Mouse (Mus musculus) adrenal gland, postnatal 36 days (tissue): Measurements from ENCODE around the gene Pdilt. TPM values are rescaled to one million over a fixed set of nuclear protein-coding genes. Genes with fewer than 3 reads are reported as not detected.

Experiments used
- DNase-seq, 2 experiments: peaks; one replicate each; pipeline ENCODE4 v3.0.0; 2021; ENCODE audit warnings: mixed read lengths in 1 of 2
- total RNA-seq, 2 experiments: library from RNA; stranded (reverse); gene quantifications; 2 replicates each; pipeline ENCODE4 v1.2.3; 2021

Gene Pdilt
- total RNA-seq, 2 experiments from 2014 or later, result not detected

DNA sequence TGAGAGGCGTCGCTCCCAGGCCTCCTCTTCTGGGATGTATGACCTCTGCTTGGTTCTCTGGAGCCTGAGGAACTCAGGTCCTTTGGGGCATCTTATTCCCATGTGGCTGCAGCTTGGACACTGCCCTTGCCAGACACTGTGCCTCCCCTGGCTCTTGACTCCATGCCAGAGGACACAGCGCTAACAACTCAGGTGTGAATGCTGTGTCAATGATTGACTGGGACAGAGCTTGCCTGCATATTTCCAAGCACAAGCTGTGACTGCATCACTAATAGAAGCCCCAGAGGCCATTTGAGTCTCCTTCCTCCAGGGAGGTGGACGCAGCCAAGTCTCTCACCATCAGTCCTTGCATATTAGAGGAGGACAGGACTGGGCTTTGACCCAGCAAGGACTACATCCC, 12.1 kb downstream of the Pdilt start:
- DNase-seq, result no peak

DNA sequence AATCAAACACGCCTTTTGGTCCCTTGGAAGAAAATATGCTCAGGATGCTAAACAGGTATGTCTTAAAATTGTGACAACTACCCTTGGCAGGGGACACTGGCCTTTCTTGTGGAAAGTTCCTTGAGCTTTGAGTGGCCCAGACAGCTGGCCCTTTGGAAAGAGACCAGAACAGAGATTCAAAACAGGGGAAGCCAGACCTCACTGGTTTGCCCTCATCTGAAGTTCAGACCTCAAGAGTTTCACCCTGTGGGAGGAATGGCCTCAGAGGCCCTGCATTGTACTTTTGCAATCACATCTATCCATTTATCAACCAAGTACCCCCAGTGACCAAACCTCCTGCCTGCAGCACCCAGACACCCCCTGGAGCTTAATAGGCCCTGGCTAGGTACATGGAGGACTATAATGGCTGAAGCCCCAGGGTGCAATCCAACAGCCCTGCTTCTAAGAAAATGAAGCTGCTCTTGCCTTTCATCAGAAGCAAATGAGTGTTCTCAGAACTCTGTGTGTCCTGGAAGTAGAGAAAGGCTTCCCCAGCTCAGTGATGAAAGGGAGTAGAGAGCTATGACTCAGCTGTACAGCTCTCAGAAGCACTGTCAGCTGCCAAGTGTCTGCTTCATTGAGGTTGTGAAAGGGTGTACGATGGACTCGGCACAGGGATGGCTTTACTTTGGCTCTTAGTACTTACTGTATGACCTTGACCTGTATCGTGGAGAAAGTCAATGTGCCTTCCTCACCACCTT, 33.1 kb downstream of the Pdilt start:
- DNase-seq, result peak; percentile 15 to 17

DNA sequence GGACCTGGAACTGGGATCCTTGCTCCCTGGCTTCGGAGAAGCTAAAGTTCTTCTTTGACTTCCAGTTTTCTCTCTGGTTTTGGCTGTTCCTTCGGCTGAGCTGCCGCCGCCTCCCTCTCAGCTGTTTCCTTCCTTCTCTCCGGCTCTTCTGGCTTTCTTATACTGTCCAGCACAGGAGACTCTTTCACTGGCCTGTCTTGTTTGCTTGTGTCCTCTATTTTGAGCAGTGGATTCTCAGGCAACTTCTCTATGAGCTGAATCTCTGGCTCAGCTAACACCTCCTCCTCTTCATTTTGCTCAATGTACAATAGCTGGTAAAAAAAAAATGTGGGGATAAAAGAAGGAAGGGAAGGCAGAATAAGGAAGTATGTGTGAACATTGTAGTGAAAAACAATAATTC, 36.6 kb downstream of the Pdilt start:
- no peak for DNase-seq

DNA sequence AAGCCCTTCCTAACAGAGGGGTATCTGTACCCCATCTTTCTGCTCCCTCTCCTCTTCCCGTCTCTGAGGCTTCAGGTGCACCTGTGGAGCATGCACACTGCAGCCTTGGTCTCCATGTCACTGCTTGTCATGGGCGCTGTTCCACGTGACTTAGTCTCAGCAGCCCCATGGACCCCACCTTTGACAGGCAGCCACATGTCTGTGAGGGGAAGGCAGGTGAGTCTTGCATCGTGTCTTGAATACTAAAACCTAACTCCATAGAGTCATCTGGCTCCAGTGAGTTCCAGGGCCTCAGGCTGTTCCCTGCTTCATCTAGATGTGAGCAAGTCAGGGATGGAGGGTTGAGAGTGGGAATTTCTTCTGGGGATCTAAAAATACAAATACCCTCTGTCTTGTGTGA, 39.1 kb downstream of the Pdilt start:
- DNase-seq, result no peak

DNA sequence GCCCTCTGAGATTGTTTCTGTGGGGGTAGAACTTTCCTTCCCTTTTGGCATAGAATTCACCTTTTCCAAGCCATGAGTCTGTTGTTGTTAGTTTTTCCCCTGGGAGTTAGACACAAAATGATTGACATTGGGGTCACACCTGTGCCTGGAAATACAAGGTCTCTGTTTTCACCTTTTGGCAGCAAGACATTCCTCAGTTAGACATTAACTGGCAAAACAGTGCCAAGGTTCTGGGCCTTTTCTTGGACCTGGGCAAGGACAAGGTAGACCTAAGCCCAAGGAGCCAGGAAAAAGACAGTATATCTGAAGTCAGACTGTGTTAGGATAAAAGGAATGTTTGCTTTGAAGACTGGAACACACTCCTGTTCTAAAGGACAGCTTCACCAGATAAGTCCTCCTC, 44.0 kb downstream of the Pdilt start, which contains the start of gene Umod:
Gene Umod, minus strand, starts transcription at position 27 of the 400 bp plus-strand sequence.
- DNase-seq, result no peak

- DNase-seq, result no peak
These were observed 46.5 kb downstream of the Pdilt start for GRCm38 (mm10) chr7:119476500-119477389.

DNA sequence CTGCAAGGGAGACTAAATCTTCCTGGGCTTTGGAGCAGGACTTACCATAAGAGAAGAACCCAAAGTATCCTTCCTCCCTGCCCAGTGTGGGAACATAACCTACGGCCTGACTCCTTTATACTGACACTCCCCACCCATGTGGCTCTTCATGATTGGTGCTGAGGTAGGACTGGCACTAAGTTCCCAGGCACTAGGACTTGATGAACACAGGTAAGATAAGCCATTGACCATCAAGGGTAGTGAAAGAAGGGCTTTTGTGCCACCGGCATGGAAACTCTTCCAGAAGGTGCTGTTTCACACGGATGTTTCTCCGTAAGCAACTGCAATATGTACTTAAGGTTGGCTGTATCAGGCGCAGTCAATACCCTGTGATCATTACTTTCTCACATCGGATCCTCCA, 64.1 kb downstream of the Pdilt start, which contains the start of gene Gp2:
Gene Gp2, minus strand, starts transcription at position 101 of the 400 bp plus-strand sequence.
- DNase-seq, result no peak

DNA sequence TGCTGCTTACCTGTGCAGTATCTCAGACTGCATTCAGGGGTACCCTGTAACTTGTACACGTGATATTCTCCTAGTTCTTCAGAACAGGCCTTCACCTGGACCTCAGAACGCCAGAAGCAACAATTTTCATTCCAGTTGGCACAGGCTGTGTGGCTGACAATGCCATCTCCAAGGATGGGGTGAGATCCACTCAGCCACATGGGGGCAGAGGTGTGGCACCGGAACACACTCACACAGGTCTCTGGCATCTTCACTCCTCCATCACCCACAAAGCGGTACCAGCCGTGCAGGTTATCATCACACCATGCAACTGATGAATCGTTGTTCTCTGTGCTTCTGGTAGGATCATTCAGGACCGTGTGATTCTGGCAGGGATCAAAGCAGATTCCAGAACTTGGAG, 69.1 kb downstream of the Pdilt start:
- no peak for DNase-seq

DNA sequence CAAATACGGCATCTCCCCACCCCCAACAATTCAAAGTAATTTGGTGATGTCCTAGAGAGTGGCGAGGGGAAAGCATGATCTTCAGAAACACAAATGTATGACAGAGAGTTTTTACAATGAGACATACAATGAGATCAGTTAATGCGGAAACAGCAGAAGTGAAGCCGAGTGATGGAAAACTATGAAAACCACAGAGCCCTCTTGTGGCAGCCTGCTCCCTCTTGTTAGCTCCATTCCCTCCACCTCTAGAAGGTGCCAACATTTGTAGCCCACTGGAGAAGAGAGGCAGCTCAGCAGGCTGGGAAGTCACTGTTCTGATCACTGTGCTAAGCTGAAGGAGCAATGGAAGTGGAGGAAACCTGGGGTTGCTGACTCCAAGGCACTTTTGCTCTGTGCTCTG, 79.4 kb downstream of the Pdilt start:
- DNase-seq, result peak in 1 of 2 experiments; percentile 3

- DNase-seq, result no peak
These were observed 81.4 kb downstream of the Pdilt start for GRCm38 (mm10) chr7:119441938-119442337.

Other genes starting within 250 kb of the Pdilt start
- gene Gp2, start 64.2 kb downstream of the Pdilt start, total RNA-seq, result not detected
- not detected for gene Umod, start 44.2 kb downstream of the Pdilt start, total RNA-seq
- 1 to 10 TPM; 3.7 to 4.3 TPM for gene Acsm5, start 4.0 kb downstream of the Pdilt start, total RNA-seq
- not detected for gene Acsm2, start 30.9 kb upstream of the Pdilt start, total RNA-seq
- not detected for gene Acsm1, start 83.5 kb upstream of the Pdilt start, total RNA-seq
- not detected for gene Acsm4, start 166.5 kb upstream of the Pdilt start, total RNA-seq
- 10 to 100 TPM; 33.9 to 34.4 TPM for gene Thumpd1, start 197.3 kb upstream of the Pdilt start, total RNA-seq
- gene Acsm3, start 237.4 kb upstream of the Pdilt start, total RNA-seq, result 10 to 100 TPM; 24.0 to 47.6 TPM